Mouse (Mus musculus): ENCODE results near the gene Pi16. TPM values are rescaled to one million over a fixed set of nuclear protein-coding genes. Genes with fewer than 3 reads are reported as not detected.
A peak's percentile ranks its signal among the peaks of the same experiment; 100 is the strongest.

Pi16 gene
- polyA plus RNA-seq, 1 experiment from 2014 or later, result 2.0 TPM

DNA sequence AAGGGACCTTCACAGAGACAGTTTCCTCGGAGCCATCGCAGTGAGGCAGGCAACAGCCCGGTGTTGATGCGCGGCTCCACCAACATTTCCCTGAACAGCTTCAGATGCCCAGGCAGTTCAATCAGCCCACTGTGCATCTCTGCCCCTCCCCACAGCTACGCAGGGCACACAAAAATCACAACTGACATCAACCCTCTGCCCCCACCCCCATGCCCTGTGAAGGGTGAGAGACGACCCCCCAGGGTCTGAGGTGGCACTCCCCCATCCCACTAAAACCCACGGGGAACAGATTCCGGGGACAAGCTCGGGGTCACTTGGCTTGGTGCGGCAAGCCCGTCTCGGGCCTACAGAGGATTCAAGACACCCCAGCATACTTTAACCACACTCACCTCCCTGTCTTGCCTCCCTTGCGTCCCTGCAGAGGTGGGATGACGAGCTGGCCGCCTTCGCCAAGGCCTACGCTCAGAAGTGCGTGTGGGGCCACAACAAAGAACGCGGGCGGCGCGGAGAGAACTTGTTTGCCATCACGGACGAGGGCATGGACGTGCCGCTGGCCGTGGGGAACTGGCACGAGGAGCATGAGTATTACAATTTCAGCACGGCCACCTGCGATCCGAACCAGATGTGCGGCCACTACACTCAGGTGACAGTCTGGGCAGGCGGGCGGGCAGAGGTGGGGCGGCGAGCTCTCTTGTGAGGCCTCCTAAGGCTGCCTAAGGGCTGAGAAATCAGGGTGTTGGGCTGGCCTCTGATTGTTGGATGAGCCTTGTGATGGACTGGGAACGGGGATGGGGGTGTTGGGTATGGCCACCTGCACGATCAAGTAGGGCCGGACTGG is 4.5 kb downstream of the Pi16 start:
- Histone ChIP-seq H3K4me3 (peak overlapping the region; percentile 12; the same call in 1 of the 2 replicates), H3K27ac (replicated peaks) (no peak overlapping the region)
- ATAC-seq (ENCODE audit: low FRiP score, low read depth), result no peak

DNA sequence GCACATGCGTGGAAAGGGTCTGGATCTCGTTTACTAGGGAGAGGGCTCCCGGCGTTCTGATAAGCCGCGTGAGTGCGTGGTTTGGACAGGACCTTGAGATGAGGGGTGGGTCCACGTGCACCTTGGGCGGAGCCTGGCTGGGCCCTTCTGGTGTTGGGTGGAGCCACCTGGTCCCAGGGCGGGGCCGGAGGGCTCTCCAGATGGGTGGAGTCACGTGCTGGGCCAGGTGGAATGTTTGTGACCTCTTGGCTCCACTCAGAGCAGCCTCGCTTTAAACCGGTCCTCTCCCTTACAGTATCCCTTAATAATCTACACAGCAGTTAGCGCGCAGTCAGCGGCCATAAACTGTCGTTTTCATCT is 5.1 kb downstream of the Pi16 start:
- Histone ChIP-seq H3K9me3 (no peaks in the 10 kb centered on the region), H3K27me3 (peaks cover 71% of the 10 kb centered on the region), H3K4me1 (peaks cover 29% of the 10 kb centered on the region), H3K36me3 (no peaks in the 10 kb centered on the region), H3K4me3 (no peak overlapping the region), H3K27ac (replicated peaks) (no peak overlapping the region), H3K4me2 (replicated peaks) (no peak overlapping the region; the same call in 1 of the 2 replicates), H3K9ac (replicated peaks) (no peak overlapping the region)
- ATAC-seq (ENCODE audit: low FRiP score, low read depth), result no peak
- 16% methylated on average over 18 of the region's 18 CpGs for WGBS

More for the DNA sequence above, 4.5 kb downstream of the Pi16 start:
- 14% methylated on average over 41 of the region's 41 CpGs for WGBS
- H3K4me1 ChIP-seq, result peaks cover 23% of the 10 kb centered on the region
- no peaks in the 10 kb centered on the region for H3K36me3 ChIP-seq
- H3K4me2 ChIP-seq (replicated peaks), result peak overlapping the region; percentile 14; the same call in 1 of the 2 replicates
- H3K9me3 ChIP-seq, result no peaks in the 10 kb centered on the region
- peaks cover 67% of the 10 kb centered on the region for H3K27me3 ChIP-seq
- H3K9ac ChIP-seq (replicated peaks), result no peak overlapping the region

DNA sequence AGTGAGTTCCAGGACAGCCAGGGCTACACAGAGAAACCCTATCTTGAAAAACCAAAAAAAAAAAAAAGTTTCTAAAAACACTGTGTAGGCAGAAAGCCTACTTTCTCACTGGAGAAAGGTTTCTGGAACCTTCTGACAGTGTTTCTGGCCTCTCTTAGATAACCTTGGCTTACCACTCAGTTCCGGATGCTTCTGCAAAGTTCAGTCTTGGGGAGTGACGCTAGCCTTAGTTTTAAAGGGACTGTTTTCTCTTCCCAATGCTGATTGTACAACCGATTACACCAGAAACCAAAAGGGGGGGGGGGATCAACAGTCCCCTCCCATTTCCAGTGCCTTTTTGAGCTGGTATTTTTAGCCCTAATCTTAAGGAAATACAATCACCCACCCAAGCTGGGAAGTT is 6.1 kb downstream of the Pi16 start:
- no peak overlapping the region for H3K4me3 ChIP-seq
- H3K36me3 ChIP-seq, result no peaks in the 10 kb centered on the region
- WGBS, result 95% methylated on average over 3 of the region's 3 CpGs
- no peak overlapping the region for H3K9ac ChIP-seq (replicated peaks)
- H3K27me3 ChIP-seq, result peaks cover 74% of the 10 kb centered on the region
- no peaks in the 10 kb centered on the region for H3K9me3 ChIP-seq
- no peak overlapping the region for H3K4me2 ChIP-seq (replicated peaks)
- H3K4me1 ChIP-seq, result peaks cover 38% of the 10 kb centered on the region
- no peak for ATAC-seq (ENCODE audit: low FRiP score, low read depth)
- no peak overlapping the region for H3K27ac ChIP-seq (replicated peaks)

DNA sequence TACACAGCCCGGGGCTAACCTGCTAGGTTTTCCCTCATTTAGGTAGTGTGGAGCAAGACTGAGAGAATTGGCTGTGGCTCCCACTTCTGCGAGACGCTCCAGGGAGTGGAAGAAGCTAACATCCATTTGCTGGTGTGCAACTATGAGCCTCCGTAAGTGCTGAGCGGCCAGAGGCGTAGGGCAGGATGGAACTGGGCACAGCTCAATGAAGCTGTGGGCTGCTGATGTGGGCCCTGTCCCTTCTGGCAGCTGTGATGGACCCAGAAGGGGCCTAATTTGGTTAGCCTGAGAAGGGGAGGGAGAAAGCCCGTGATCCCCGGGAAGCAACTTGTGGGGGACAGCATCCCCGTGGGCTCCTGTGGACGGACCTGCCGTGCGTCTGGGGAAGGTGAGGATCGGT is 8.4 kb downstream of the Pi16 start:
- no peak for ATAC-seq (ENCODE audit: low FRiP score, low read depth)
- peak overlapping the region; percentile 55 for H3K4me2 ChIP-seq (replicated peaks)
- H3K9ac ChIP-seq (replicated peaks), result peak overlapping the region; percentile 43; the same call in 1 of the 2 replicates
- peaks cover 44% of the 10 kb centered on the region for H3K4me1 ChIP-seq
- no peak overlapping the region; the same call in 1 of the 2 replicates for H3K4me3 ChIP-seq
- no peaks in the 10 kb centered on the region for H3K9me3 ChIP-seq
- peaks cover 52% of the 10 kb centered on the region for H3K27me3 ChIP-seq
- H3K36me3 ChIP-seq, result peaks cover 9% of the 10 kb centered on the region; the same call in 1 of the 2 replicates
- WGBS, result 46% methylated on average over 13 of the region's 13 CpGs
- H3K27ac ChIP-seq (replicated peaks), result peak overlapping the region; percentile 80

DNA sequence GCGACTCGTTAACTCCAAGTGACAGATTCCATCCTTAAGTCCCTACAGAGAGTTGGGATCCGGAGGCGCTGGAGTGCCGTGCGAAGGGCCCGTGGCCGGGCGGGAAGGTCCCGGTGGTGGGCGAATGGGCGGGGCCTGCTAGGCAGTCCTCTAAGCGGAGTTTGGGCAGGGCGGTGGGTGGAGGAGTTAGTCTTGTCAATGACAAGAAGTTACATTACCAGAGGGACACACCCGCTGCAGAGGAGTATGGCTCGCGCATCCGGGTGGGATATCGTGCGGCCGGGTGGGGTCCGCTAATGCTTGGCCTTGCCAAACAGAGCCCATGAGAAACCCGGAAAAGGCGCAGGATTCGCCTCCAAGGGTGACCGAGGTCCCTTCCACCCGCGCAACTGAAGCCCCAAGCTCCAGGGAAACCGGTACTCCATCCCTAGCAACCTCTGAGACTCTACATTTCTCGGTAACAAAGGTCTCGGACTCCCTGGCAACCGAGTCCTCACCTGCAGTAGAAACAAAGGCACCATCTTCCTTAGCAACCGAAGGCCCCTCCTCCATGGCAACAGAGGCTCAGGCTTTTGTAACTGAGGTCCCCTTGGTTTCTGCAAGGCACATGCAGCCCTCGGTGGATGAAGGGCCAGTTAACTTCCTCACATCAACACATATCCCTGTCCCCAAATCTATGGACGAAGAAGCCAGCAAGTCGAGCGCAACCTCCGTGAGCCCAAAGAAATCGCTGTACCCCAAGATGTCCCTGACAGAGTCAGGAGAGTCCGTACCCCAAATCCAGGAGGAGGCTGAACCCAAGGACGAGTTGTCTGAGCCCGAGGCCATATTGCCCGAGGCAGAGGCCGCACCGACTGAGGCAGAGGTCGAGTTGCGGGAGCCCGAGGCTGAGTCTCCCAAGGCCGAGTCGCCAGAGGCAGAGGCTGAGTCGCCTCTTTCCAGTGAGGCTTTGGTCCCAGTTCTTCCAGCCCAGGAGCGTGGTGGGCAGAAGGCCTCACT is 9.3 kb downstream of the Pi16 start:
- Histone ChIP-seq H3K27ac (replicated peaks) (peak overlapping the region; percentile 80), H3K4me2 (replicated peaks) (peak overlapping the region; percentile 55), H3K9me3 (no peaks in the 10 kb centered on the region), H3K9ac (replicated peaks) (peak overlapping the region; percentile 43), H3K4me1 (peaks cover 51% of the 10 kb centered on the region), H3K27me3 (peaks cover 42% of the 10 kb centered on the region), H3K36me3 (peaks cover 13% of the 10 kb centered on the region), H3K4me3 (peak overlapping the region; percentile 36)
- 6% methylated on average over 52 of the region's 52 CpGs for WGBS
- peak; percentile 75 for ATAC-seq (ENCODE audit: low FRiP score, low read depth)

DNA sequence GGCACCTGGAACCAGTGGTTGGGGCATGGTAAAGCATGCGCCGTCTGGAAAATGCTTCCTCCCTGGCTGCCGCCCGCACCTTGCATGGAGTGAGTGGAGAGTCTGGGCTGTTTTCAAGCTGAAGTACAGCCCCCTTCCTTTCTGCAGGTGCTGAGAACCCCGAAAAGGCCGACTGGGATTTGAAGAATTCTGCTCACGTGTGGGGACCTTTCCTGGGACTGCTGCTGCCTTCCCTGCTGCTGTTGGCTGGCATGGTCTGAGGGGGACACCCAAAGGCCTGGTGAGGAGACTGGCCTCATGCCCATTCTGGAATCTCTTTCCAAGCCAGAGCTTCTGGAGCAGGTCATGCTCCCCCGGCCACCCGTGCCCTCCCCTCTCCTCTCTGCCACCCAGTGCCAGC is 10.2 kb downstream of the Pi16 start:
- H3K4me3 ChIP-seq, result no peak overlapping the region
- no peak for ATAC-seq (ENCODE audit: low FRiP score, low read depth)
- peak overlapping the region; percentile 80 for H3K27ac ChIP-seq (replicated peaks)
- no peaks in the 10 kb centered on the region for H3K9me3 ChIP-seq
- whole genome bisulfite sequencing, result 77% methylated on average over 9 of the region's 9 CpGs
- H3K36me3 ChIP-seq, result peaks cover 21% of the 10 kb centered on the region
- H3K9ac ChIP-seq (replicated peaks), result peak overlapping the region; percentile 43; the same call in 1 of the 2 replicates
- peaks cover 33% of the 10 kb centered on the region for H3K27me3 ChIP-seq
- H3K4me2 ChIP-seq (replicated peaks), result no peak overlapping the region; the same call in 1 of the 2 replicates
- peaks cover 49% of the 10 kb centered on the region for H3K4me1 ChIP-seq

DNA sequence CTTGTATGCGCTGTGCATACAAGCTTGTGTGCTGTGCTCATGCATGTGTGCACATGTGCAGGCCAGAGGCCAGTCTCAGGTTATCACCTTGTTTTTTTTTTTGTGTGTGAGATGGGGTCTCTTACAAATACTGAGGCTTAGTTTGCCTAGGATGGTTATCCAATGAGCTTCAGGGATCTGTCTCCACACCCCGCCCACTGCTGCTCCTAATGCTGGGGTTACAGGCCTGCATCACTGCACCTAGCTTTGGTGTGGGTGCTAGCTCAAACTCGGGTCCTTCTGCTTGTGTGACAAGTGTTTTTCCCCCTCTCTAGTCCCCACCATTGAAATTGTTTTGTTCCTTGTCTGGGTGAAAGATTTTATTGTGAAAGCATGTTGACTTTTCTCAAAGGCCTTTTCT is 12.7 kb downstream of the Pi16 start:
- Histone ChIP-seq H3K4me1 (peaks cover 49% of the 10 kb centered on the region), H3K4me3 (no peak overlapping the region), H3K36me3 (peaks cover 42% of the 10 kb centered on the region), H3K9ac (replicated peaks) (no peak overlapping the region), H3K9me3 (no peaks in the 10 kb centered on the region), H3K27ac (replicated peaks) (peak overlapping the region; percentile 70), H3K4me2 (replicated peaks) (no peak overlapping the region), H3K27me3 (peaks cover 15% of the 10 kb centered on the region; the same call in 1 of the 2 replicates)
- ATAC-seq (ENCODE audit: low FRiP score, low read depth), result no peak
- 89% methylated on average over 3 of the region's 3 CpGs for WGBS

DNA sequence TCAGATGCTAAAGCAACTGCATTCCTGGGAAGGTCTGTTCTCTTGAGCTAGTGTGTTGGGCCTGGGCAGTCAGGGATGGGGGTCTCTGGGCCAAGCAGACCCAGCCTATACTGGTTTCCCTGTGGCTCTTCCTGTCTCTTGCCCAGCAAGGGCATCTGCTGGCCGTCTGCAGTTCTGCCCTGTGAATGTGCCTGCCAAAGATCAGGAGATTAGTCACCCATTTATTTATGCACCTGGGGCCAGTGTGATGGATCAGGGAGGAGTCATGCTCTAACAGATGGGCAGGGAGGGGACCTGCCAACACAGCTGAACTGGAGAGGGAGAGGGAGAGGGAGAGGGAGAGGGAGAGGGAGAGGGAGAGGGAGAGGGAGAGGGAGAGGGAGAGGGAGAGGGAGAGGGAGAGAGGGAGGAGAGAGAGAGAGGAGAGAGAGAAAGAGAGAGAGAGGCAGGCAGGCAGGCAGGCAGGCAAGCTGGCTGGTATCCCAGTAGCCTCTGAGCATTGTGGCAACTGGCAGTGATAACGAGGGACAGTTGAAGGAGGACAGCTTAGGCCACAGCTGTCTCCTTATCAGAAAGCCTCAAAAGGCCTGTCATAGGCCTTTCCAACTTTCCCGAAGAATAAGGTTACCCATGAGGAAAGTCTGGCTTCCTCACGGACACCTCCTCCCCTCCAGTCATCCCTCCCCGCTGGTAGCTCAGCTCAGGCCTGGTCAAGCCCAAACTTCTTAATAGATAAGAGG is 13.4 kb downstream of the Pi16 start:
- H3K9ac ChIP-seq (replicated peaks), result no peak overlapping the region
- H3K4me1 ChIP-seq, result peaks cover 46% of the 10 kb centered on the region
- no peak overlapping the region for H3K4me2 ChIP-seq (replicated peaks)
- H3K27me3 ChIP-seq, result peaks cover 15% of the 10 kb centered on the region; the same call in 1 of the 2 replicates
- H3K36me3 ChIP-seq, result peaks cover 48% of the 10 kb centered on the region
- 16% methylated on average over 5 of the region's 5 CpGs for WGBS
- H3K27ac ChIP-seq (replicated peaks), result peak overlapping the region; percentile 70
- H3K9me3 ChIP-seq, result no peaks in the 10 kb centered on the region
- no peak for ATAC-seq (ENCODE audit: low FRiP score, low read depth)
- H3K4me3 ChIP-seq, result no peak overlapping the region

DNA sequence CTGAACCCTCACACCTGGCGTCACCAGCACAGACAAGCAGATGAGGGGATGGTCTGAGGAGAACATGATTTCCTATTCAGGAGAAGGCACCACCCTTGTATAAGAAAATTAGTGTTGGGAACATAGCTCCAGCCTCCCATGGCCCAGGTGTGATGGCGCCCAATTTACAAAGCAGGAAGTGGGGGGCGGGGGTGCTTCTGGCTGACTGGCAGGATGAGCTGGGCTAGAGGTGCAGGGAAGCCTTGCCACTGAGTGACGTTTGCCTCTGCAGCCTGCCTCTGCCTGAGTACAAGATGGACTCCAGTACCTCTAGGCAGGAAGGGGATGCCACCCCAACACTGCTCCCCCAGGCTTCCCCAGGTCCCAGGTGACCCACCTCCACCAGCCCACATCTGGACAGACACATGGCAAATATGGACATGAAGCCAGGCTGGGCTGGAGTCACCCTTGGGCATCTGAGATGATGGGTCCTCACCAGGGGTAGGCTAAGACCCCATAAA is 14.8 kb downstream of the Pi16 start:
- H3K27me3 ChIP-seq, result peaks cover 6% of the 10 kb centered on the region; the same call in 1 of the 2 replicates
- no peak overlapping the region for H3K4me2 ChIP-seq (replicated peaks)
- WGBS, result 88% methylated on average over 4 of the region's 4 CpGs
- H3K4me3 ChIP-seq, result no peak overlapping the region
- H3K27ac ChIP-seq (replicated peaks), result peak overlapping the region; percentile 70; the same call in 1 of the 2 replicates
- ATAC-seq (ENCODE audit: low FRiP score, low read depth), result no peak
- peaks cover 62% of the 10 kb centered on the region for H3K36me3 ChIP-seq
- H3K4me1 ChIP-seq, result peaks cover 32% of the 10 kb centered on the region
- no peaks in the 10 kb centered on the region for H3K9me3 ChIP-seq
- no peak overlapping the region for H3K9ac ChIP-seq (replicated peaks)

DNA sequence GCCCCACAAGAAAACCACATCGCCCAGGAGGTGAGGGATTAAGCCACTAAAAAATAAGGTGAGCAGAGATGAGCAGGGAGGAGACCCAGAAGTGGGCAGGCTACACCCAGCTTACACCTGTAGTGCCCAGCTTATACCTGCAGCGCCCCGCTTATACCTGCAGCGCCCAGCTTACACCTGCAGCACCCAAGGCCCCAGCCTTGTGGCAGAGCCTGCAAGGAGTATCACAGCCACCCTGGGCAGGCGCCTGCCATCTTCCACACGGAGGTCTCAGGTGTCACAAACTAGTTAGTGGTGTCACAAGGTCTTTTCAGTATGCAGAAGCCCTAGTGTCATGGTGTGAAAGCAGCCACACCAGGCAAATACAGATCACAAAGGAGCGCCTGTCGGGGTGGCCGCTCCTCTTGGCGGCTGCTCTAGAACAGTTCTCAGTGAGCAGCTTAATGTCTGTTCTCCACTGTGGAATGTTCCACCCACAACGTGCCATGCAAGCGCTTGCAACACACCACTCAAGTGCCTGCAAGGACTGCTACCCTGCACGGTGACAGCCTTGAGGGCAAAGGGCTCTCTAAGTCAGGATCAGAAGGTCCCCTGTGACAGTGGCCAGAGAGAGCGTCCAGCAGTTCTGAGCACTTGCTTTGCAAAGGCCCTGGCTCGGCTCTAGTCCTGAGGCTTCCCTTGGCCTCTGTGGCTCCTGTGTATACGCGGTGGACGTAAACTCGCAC is 18.9 kb downstream of the Pi16 start:
- Histone ChIP-seq H3K4me1 (peaks cover 16% of the 10 kb centered on the region), H3K4me2 (replicated peaks) (no peak overlapping the region), H3K9me3 (no peaks in the 10 kb centered on the region), H3K9ac (replicated peaks) (no peak overlapping the region), H3K27me3 (no peaks in the 10 kb centered on the region), H3K36me3 (peaks cover 92% of the 10 kb centered on the region), H3K4me3 (no peak overlapping the region), H3K27ac (replicated peaks) (no peak overlapping the region)
- 94% methylated on average over 19 of the region's 19 CpGs for WGBS
- ATAC-seq (ENCODE audit: low FRiP score, low read depth), result no peak

All from midbrain, embryonic 12.5 days (tissue).